In the genomic region with DNA sequence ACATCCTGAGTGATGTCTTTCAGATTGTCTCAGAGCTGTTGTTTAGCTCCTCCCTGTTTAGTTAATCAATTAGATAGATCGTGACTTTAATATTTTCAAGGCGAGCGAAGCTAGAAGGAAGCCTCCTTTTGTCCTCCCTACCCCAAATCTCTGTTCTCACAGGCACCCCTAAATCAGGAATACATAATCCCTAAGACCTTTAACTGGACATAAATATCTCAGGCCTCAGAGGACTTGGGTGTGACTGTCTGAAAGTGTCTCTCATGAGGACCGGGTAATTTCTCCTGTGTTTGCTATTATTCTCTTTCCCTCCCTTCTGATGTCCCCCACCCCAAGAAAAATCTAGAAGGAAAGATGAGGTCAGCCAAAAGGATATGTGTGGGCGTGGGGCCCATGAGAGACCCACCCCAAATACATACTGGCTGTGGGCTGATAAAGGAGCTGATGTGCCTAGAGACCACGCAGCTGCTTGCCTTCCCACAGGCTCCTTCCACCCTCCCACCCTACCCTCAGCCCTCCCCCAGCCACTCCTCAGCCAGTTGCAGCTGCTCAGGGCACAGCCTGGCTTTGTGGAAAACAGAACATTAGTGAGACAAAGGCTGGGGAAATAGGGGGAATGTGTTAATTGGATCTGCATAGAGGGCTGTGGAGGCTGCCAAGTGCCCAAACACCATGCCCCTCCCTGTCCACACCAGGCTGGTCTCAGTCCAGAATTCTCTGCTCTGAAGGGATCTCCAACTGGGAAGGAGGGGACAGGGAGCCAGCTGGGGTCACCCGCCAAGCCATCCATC, we compare ENCODE assay signal across 8 mouse cellular contexts.
DNase-seq lines count a peak whose midpoint lies in the region; ATAC-seq and TF ChIP-seq lines count a peak whose summit lies in the region.

No protein-coding gene starts in this region.

- DNase-seq in heart, adult 18-20 months: no peak
- DNase-seq in Muller cell, postnatal 12 days (ENCODE audit: inconsistent ontology term): peak; percentile 92
- DNase-seq in thymus, adult 2 months: no peak
- DNase-seq in gastrocnemius, adult 8-10 months (ENCODE audit: low spot score in 2 of 2): no peak
- no peak for DNase-seq in adrenal gland, postnatal 10 days

- no peaks in the 10 kb centered on the region for H3K27me3 ChIP-seq in heart, embryonic 13.5 days (replicated peaks)
- no peaks in the 10 kb centered on the region for H3K27me3 ChIP-seq in forebrain, embryonic 15.5 days
- no peaks in the 10 kb centered on the region for H3K27me3 ChIP-seq in midbrain, embryonic 12.5 days
- H3K27me3 ChIP-seq in thymus, adult 2 months (ENCODE audit: control insufficient read depth, insufficient read depth, low read length): no peaks in the 10 kb centered on the region

- H3K9me3 ChIP-seq in heart, embryonic 13.5 days: peaks cover 5% of the 10 kb centered on the region
- H3K9me3 ChIP-seq in forebrain, embryonic 15.5 days: no peaks in the 10 kb centered on the region
- H3K9me3 ChIP-seq in midbrain, embryonic 12.5 days: 0 out of 2 replicates have a peak, but pooled peaks cover 6% of the 10 kb centered on the region

- no peak overlapping the region for H3K4me3 ChIP-seq in heart, embryonic 13.5 days
- no peak overlapping the region for H3K4me3 ChIP-seq in forebrain, embryonic 15.5 days
- no peak overlapping the region for H3K4me3 ChIP-seq in midbrain, embryonic 12.5 days
- H3K4me3 ChIP-seq in thymus, adult 2 months (ENCODE audit: control insufficient read depth, insufficient read depth, low read length): no peak overlapping the region

- H3K9ac ChIP-seq in heart, embryonic 13.5 days: no peak overlapping the region
- no peak overlapping the region for H3K9ac ChIP-seq in forebrain, embryonic 15.5 days (replicated peaks)
- no peak overlapping the region for H3K9ac ChIP-seq in midbrain, embryonic 12.5 days (replicated peaks)

- WGBS in heart, embryonic 13.5 days: 54% methylated on average over 7 of the region's 7 CpGs
- 40% methylated on average over 7 of the region's 7 CpGs for WGBS in forebrain, embryonic 15.5 days
- 60% methylated on average over 7 of the region's 7 CpGs for WGBS in midbrain, embryonic 12.5 days
- 82% methylated on average over 7 of the region's 7 CpGs for WGBS in thymus, adult 2 months

- no peak overlapping the region; the same call in 1 of the 2 replicates for H3K27ac ChIP-seq in heart, embryonic 13.5 days (replicated peaks)
- peak overlapping the region; percentile 11; the same call in 1 of the 2 replicates for H3K27ac ChIP-seq in forebrain, embryonic 15.5 days (replicated peaks)
- peak overlapping the region; percentile 52 for H3K27ac ChIP-seq in midbrain, embryonic 12.5 days (replicated peaks)
- H3K27ac ChIP-seq in thymus, adult 2 months (ENCODE audit: control insufficient read depth, insufficient read depth, low read length): no peak overlapping the region

- H3K4me2 ChIP-seq in heart, embryonic 13.5 days: no peak overlapping the region
- no peak overlapping the region for H3K4me2 ChIP-seq in forebrain, embryonic 15.5 days (replicated peaks)
- no peak overlapping the region for H3K4me2 ChIP-seq in midbrain, embryonic 12.5 days (replicated peaks)

- H3K36me3 ChIP-seq in heart, embryonic 13.5 days: no peaks in the 10 kb centered on the region
- no peaks in the 10 kb centered on the region for H3K36me3 ChIP-seq in forebrain, embryonic 15.5 days
- H3K36me3 ChIP-seq in midbrain, embryonic 12.5 days: no peaks in the 10 kb centered on the region
- H3K36me3 ChIP-seq in thymus, adult 2 months (ENCODE audit: control insufficient read depth, insufficient read depth, low read length): no peaks in the 10 kb centered on the region

- ATAC-seq in heart, embryonic 13.5 days (ENCODE audit: extremely low read depth, insufficient number of reproducible peaks, low FRiP score, low TSS enrichment): 0 out of 2 replicates have a peak, but pooled peaks have one; percentile 8
- peak; percentile 95 for ATAC-seq in forebrain, embryonic 15.5 days (replicated peaks)
- ATAC-seq in midbrain, embryonic 12.5 days (ENCODE audit: low FRiP score, low read depth): peak; percentile 92

- H3K4me1 ChIP-seq in heart, embryonic 13.5 days: peaks cover 15% of the 10 kb centered on the region
- H3K4me1 ChIP-seq in forebrain, embryonic 15.5 days: peaks cover 15% of the 10 kb centered on the region
- peaks cover 10% of the 10 kb centered on the region for H3K4me1 ChIP-seq in midbrain, embryonic 12.5 days
- H3K4me1 ChIP-seq in thymus, adult 2 months (replicated peaks; ENCODE audit: control insufficient read depth, insufficient read depth, low read length): no peaks in the 10 kb centered on the region

- no peak for TF ChIP-seq CTCF in thymus, adult 2 months (IDR thresholded peaks at IDR 0.05; ENCODE audit: borderline replicate concordance, control insufficient read depth, extremely low read depth, insufficient read depth, low read length, poor library complexity)

- no peak for TF ChIP-seq POLR2A in thymus, adult 2 months (IDR thresholded peaks at IDR 0.05; ENCODE audit: control insufficient read depth, extremely low read depth, insufficient read depth, low read length, poor library complexity)

Comparison
In these comparisons a context has a peak if more than half of its experiments do, and no peak if none do; other contexts are left out.
1. ATAC-seq: peak in every context shown above with its lines; median percentile 95 in forebrain, embryonic 15.5 days; 92 in midbrain, embryonic 12.5 days; 8 in heart, embryonic 13.5 days.
2. H3K27ac ChIP-seq: peak in forebrain, embryonic 15.5 days (single experiment) and midbrain, embryonic 12.5 days (single experiment); none in heart, embryonic 13.5 days (single experiment) and thymus, adult 2 months (single experiment).